Mouse (Mus musculus): Measurements from ENCODE around the gene Il1r2.

Gene Il1r2

GRCm38 (mm10) chr1:40073779-40074178 is at the start of gene Il1r2:
Il1r2 (plus strand) TSS chr1:40074079.
- DNase-seq = no peak

GRCm38 (mm10) chr1:40024554-40025320 is 49.1 kb upstream of the Il1r2 start:
- peak; percentile 59 for DNase-seq

- DNase-seq = no peak
Observed at GRCm38 (mm10) chr1:40025416-40025815, 48.5 kb upstream of the Il1r2 start.

- no peak for DNase-seq
Observed at GRCm38 (mm10) chr1:40027116-40027620, 46.7 kb upstream of the Il1r2 start.

- no peak for DNase-seq
Observed at GRCm38 (mm10) chr1:40028207-40028998, 45.5 kb upstream of the Il1r2 start.

- DNase-seq = no peak
Observed at GRCm38 (mm10) chr1:40029597-40029996, 44.3 kb upstream of the Il1r2 start.

GRCm38 (mm10) chr1:40030287-40030975 is 43.4 kb upstream of the Il1r2 start:
- DNase-seq = no peak

GRCm38 (mm10) chr1:40030976-40031356 is 42.9 kb upstream of the Il1r2 start:
- no peak for DNase-seq

GRCm38 (mm10) chr1:40031626-40032025 is 42.3 kb upstream of the Il1r2 start:
- no peak for DNase-seq

- DNase-seq = no peak
Observed at GRCm38 (mm10) chr1:40033315-40033714, 40.6 kb upstream of the Il1r2 start.

- no peak for DNase-seq
Observed at GRCm38 (mm10) chr1:40033743-40034420, 40.0 kb upstream of the Il1r2 start.

- DNase-seq = no peak
Observed at GRCm38 (mm10) chr1:40037831-40038230, 36.0 kb upstream of the Il1r2 start.

GRCm38 (mm10) chr1:40045686-40046085 is 28.2 kb upstream of the Il1r2 start:
- no peak for DNase-seq

- no peak for DNase-seq
Observed at GRCm38 (mm10) chr1:40046600-40046999, 27.3 kb upstream of the Il1r2 start.

- DNase-seq = no peak
Observed at GRCm38 (mm10) chr1:40051157-40051556, 22.7 kb upstream of the Il1r2 start.

- DNase-seq = no peak
Observed at GRCm38 (mm10) chr1:40052156-40052555, 21.7 kb upstream of the Il1r2 start.

GRCm38 (mm10) chr1:40053071-40053470 is 20.8 kb upstream of the Il1r2 start:
- no peak for DNase-seq

- no peak for DNase-seq
Observed at GRCm38 (mm10) chr1:40055051-40055450, 18.8 kb upstream of the Il1r2 start.

GRCm38 (mm10) chr1:40055963-40056362 is 17.9 kb upstream of the Il1r2 start:
- DNase-seq = peak; percentile 32

GRCm38 (mm10) chr1:40057351-40057750 is 16.5 kb upstream of the Il1r2 start:
- no peak for DNase-seq

- no peak for DNase-seq
Observed at GRCm38 (mm10) chr1:40058013-40058412, 15.9 kb upstream of the Il1r2 start.

- no peak for DNase-seq
Observed at GRCm38 (mm10) chr1:40059122-40059774, 14.6 kb upstream of the Il1r2 start.

All from right cerebral cortex, adult 18-20 months (tissue).